Mouse (Mus musculus): ENCODE results near the gene Acot7.

DNA sequence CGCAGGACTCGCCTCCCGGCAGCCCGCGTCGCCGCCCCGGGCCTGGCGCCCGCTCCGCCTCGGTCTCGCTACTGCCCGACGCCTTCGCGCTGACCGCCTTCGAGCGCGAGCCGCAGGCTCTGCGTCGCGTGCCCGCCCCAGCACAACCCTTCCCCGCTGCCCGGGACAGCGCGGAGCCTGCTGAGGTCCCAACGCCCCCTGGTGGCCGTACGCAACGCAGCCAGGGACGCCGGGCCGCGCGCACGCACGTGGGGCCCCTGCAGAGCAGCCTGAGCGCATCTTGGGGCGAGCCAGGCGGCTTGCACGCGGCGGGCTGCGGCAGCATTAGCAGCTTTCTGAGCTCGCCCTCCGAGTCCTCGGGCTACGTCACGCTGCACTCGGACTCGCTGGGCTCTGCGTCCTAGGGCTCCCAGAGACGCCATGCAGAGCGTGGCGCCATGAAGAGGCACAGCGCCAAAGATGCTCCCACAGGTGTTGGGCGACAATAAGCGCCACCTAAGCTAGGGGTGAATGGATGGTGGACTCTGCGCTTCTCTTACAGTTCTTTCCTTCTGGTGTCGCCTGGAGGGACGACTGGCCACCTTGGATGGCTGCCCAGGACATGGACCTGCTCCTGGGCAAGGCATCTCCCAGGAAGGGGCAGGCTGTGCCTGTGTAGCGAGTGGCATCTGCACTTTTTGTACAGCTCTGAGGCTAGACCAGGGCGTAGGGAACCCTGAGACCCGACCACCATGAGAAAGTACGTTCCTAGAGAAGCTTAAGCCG is 105.4 kb downstream of the Acot7 start:
- TF ChIP-seq TAL1 (IDR thresholded peaks at IDR 0.05; ENCODE audit: low read length) (no peak), GATA1 (IDR thresholded peaks at IDR 0.05; ENCODE audit: low read length) (no peak)
